In genomic region chr1:88752332-88752731, GRCm38 (mm10) we compare ENCODE assay signal across 9 mouse cellular contexts. TPM values are rescaled to one million over a fixed set of nuclear protein-coding genes. Genes with fewer than 3 reads are reported as not detected.
DNase-seq lines count a peak whose midpoint lies in the region; ATAC-seq and TF ChIP-seq lines count a peak whose summit lies in the region.
"Had no signal": no experiment of that assay in that cellular context is flagged by ENCODE, and none has a peak within 500 bp of the region (broad histone marks: within the 10 kb centered on the region; RNA-seq: fewer than 3 reads in every experiment).

No protein-coding gene starts in this region.

- H3K4me1 ChIP-seq in intestine, postnatal 0 days (replicated peaks; ENCODE audit: control insufficient read depth, insufficient read depth, low read length): no peaks in the 10 kb centered on the region
- peaks cover 7% of the 10 kb centered on the region; the same call in 1 of the 2 replicates for H3K4me1 ChIP-seq in midbrain, embryonic 16.5 days (ENCODE audit: control insufficient read depth, insufficient read depth, low read length)

- intact Hi-C loops in left cerebral cortex, adult 2 months (cut with DNase I): loop anchor here (2.0 kb wide), 1 partner anchor 444 kb away; no protein-coding TSS in a partner anchor

- 15% methylated on average over 5 of the region's 5 CpGs for WGBS in intestine, postnatal 0 days
- whole genome bisulfite sequencing in midbrain, embryonic 16.5 days: 13% methylated on average over 5 of the region's 5 CpGs

- no peak overlapping the region for H3K9ac ChIP-seq in intestine, postnatal 0 days (ENCODE audit: low read depth, low read length)
- no peak overlapping the region for H3K9ac ChIP-seq in midbrain, embryonic 16.5 days (ENCODE audit: low read depth, low read length)

- no peak for DNase-seq in left cerebral cortex, adult 2 months (ENCODE audit: extremely low spot score in 1 of 2, low spot score in 2 of 2)
- no peak for DNase-seq in left cerebral cortex, adult 8-10 months (ENCODE audit: low spot score in 2 of 2)
- peak; percentile 87 for DNase-seq in embryo, embryonic 10.5 days (ENCODE audit: low spot score)
- DNase-seq in cerebellum, adult 9-11 months: no peak
- no peak for DNase-seq in cerebellum, adult 9-10 months

- H3K4me2 ChIP-seq in intestine, postnatal 0 days (replicated peaks; ENCODE audit: low read depth): no peak overlapping the region
- H3K4me2 ChIP-seq in midbrain, embryonic 16.5 days (ENCODE audit: low read length): no peak overlapping the region

- no peak overlapping the region for H3K4me3 ChIP-seq in left cerebral cortex, adult 2 months
- no peak overlapping the region for H3K4me3 ChIP-seq in intestine, postnatal 0 days (ENCODE audit: low read depth, low read length)
- H3K4me3 ChIP-seq in midbrain, embryonic 16.5 days (ENCODE audit: low read depth, low read length): no peak overlapping the region
- H3K4me3 ChIP-seq: myocyte had no signal

- no peaks in the 10 kb centered on the region for H3K27me3 ChIP-seq in intestine, postnatal 0 days (replicated peaks; ENCODE audit: control insufficient read depth, insufficient read depth, low read length)
- no peaks in the 10 kb centered on the region for H3K27me3 ChIP-seq in midbrain, embryonic 16.5 days (ENCODE audit: control insufficient read depth, insufficient read depth, low read depth, low read length)

- peak; percentile 55 for TF ChIP-seq CTCF in left cerebral cortex, adult 2 months (IDR thresholded peaks at IDR 0.05)
- TF ChIP-seq CTCF in intestine, postnatal 0 days (IDR thresholded peaks at IDR 0.05; ENCODE audit: low read depth): peak; percentile 66

- no peaks in the 10 kb centered on the region for H3K36me3 ChIP-seq in intestine, postnatal 0 days (ENCODE audit: control insufficient read depth, insufficient read depth)
- no peaks in the 10 kb centered on the region for H3K36me3 ChIP-seq in midbrain, embryonic 16.5 days (ENCODE audit: control insufficient read depth, insufficient read depth, low read length)

- no peak overlapping the region for H3K27ac ChIP-seq in left cerebral cortex, adult 2 months
- H3K27ac ChIP-seq in intestine, postnatal 0 days (ENCODE audit: low read depth, low read length): no peak overlapping the region
- no peak overlapping the region for H3K27ac ChIP-seq in midbrain, embryonic 16.5 days (ENCODE audit: low read length)

- no peak for ATAC-seq in intestine, postnatal 0 days
- ATAC-seq in midbrain, embryonic 16.5 days: peak; percentile 36; the same call in 1 of the 2 replicates
- no peak for ATAC-seq in cerebellum, adult (ENCODE audit: insufficient number of reproducible peaks, low FRiP score, low TSS enrichment)

- H3K9me3 ChIP-seq in intestine, postnatal 0 days (ENCODE audit: control insufficient read depth): no peaks in the 10 kb centered on the region
- no peaks in the 10 kb centered on the region for H3K9me3 ChIP-seq in midbrain, embryonic 16.5 days (replicated peaks; ENCODE audit: control insufficient read depth, low read length, poor library complexity, severe bottlenecking)

RNA-seq across cellular contexts. Expression of gene Arl4c, which starts 50.3 kb away (rescaled TPM):
- total RNA-seq in left cerebral cortex, adult 2 months (2021): 10 to 100 TPM; 35.7 to 39.2 TPM
- 10 to 100 TPM; 36.6 to 40.7 (median 39.0) TPM for total RNA-seq in left cerebral cortex, adult 8-10 months (2022)
- polyA plus RNA-seq in intestine, postnatal 0 days (2015; fragmentation: Nextera tagmentation; extraction: Ambion mirVana): 2.3 and 2.6 TPM in 2 replicates
- 54.6 and 55.0 TPM in 2 replicates for polyA plus RNA-seq in midbrain, embryonic 16.5 days (2015; fragmentation: Nextera tagmentation; extraction: Ambion mirVana)
